Mouse (Mus musculus) embryonic facial prominence, embryonic 12.5 days (tissue): ENCODE results near the gene Atp5g1. TPM values are rescaled to one million over a fixed set of nuclear protein-coding genes. Genes with fewer than 3 reads are reported as not detected.
A peak's percentile ranks its signal among the peaks of the same experiment; 100 is the strongest.

Source experiments
- ATAC-seq: fragments of 200-750 bp; cut with Nextera tagmentation; 2 replicates; pipeline ENCODE4 v1.8.0; 2017; ENCODE audit not compliant: insufficient number of reproducible peaks, insufficient read depth, low FRiP score, low TSS enrichment
- H3K27ac ChIP-seq: fragments of 300-500 bp; sonication (generic); 2 replicates; pipeline ENCODE4 v1.5.1; 2016; ENCODE audit warnings: mild to moderate bottlenecking
- H3K27me3 ChIP-seq: fragments of 300-500 bp; sonication (generic); 2 replicates; pipeline ENCODE4 v1.6.1; 2016; ENCODE audit warnings: mild to moderate bottlenecking, moderate library complexity
- H3K36me3 ChIP-seq: fragments of 300-500 bp; sonication (generic); 2 replicates; pipeline ENCODE4 v1.6.1; 2016; ENCODE audit warnings: mild to moderate bottlenecking
- H3K4me1 ChIP-seq: fragments of 300-500 bp; sonication (generic); 2 replicates; pipeline ENCODE4 v1.6.1; 2016
- H3K4me2 ChIP-seq: fragments of 300-500 bp; sonication (generic); replicated peaks from 2 replicates; pipeline ENCODE4 v1.6.1; 2016; ENCODE audit warnings: mild to moderate bottlenecking, moderate library complexity
- H3K4me3 ChIP-seq: fragments of 300-500 bp; sonication (generic); 2 replicates; pipeline ENCODE4 v1.5.1; 2016; ENCODE audit warnings: mild to moderate bottlenecking
- H3K9ac ChIP-seq: fragments of 300-500 bp; sonication (generic); 2 replicates; pipeline ENCODE4 v1.6.1; 2016; ENCODE audit warnings: mild to moderate bottlenecking, moderate library complexity
- H3K9me3 ChIP-seq: fragments of 300-500 bp; sonication (generic); 2 replicates; pipeline ENCODE4 v1.6.1; 2016; ENCODE audit warnings: mild to moderate bottlenecking, moderate library complexity
- WGBS: fragments of 180-500 bp; shearing (Covaris S2); methylation state at CpG from one replicate; pipeline ENCODE4 v1.1.7; 2016; 5-methylcytosine and 5-hydroxymethylcytosine counted together
- polyA plus RNA-seq: library from polyadenylated mRNA; unstranded; fragments of >200 nt; fragmentation: Nextera tagmentation; extraction: Ambion mirVana; gene quantifications from 2 replicates; pipeline ENCODE4 v1.2.1, GENCODE M21; 2016

Gene Atp5g1
- polyA plus RNA-seq, 1 experiment from 2014 or later: 494 TPM

DNA sequence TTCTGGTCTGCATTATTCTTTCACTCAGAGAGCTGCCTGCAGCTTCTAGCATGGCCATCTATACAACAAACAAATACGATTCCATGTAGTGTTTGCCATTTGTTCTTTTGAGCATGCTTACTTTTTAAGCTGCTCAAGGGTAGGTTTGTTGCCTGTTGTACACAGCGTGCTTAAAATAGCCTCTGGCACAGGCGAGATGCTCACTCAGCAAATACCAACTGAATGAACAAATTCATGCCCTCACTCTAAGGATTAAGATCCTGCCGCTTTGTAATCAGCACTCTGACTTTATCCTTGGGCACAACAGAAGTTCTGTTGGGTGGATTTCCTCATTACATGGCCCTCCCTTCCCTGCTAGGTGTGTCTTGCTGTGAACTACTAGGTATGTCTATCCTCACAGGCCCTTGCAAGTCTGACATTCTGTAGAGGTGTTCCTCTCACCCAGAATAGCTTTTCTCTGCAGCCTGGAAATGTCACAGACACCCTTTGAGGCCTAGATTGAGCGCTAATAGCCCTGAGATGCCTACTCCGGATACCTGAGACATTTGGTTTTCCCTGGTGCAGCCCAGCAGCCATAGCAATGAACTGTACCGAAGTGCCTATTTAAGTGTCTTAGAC is 17.3 kb upstream of the Atp5g1 start:
- no peaks in the 10 kb centered on the region for H3K27me3 ChIP-seq
- no peaks in the 10 kb centered on the region for H3K36me3 ChIP-seq
- H3K4me2 ChIP-seq: no peak overlapping the region
- H3K4me3 ChIP-seq: no peak overlapping the region
- WGBS: 41% methylated on average over 7 of the region's 7 CpGs
- no peak for ATAC-seq
- no peak overlapping the region for H3K27ac ChIP-seq
- H3K9me3 ChIP-seq: no peaks in the 10 kb centered on the region
- no peaks in the 10 kb centered on the region for H3K4me1 ChIP-seq
- no peak overlapping the region for H3K9ac ChIP-seq

- Histone ChIP-seq H3K36me3 (no peaks in the 10 kb centered on the region), H3K27me3 (no peaks in the 10 kb centered on the region), H3K9ac (no peak overlapping the region), H3K4me3 (no peak overlapping the region), H3K27ac (no peak overlapping the region), H3K9me3 (no peaks in the 10 kb centered on the region), H3K4me1 (no peaks in the 10 kb centered on the region), H3K4me2 (no peak overlapping the region)
- no peak for ATAC-seq
- WGBS: 64% methylated on average over 2 of the region's 2 CpGs
Observed at GRCm38 (mm10) chr11:96091073-96091472, 15.6 kb upstream of the Atp5g1 start.

DNA sequence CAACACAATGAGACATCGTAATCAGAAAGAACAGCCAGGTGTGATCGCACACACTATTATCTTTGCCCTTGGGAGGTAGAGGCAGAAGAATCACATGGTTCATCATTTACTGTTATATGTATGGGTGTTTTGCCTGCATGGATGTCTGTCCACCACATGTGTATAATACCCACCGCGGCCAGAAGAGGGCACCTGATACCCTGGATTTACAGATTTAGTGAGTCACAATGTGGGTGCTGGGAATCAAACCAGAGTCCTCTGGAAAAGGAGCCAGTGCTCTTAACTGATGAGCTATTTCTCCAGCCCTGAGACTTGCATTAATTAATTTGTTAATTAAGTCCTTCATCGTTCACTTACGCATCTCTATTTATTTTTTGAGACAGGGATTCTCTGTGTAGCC is 12.5 kb upstream of the Atp5g1 start:
- no peaks in the 10 kb centered on the region for H3K4me1 ChIP-seq
- no peak overlapping the region for H3K27ac ChIP-seq
- no peaks in the 10 kb centered on the region for H3K9me3 ChIP-seq
- ATAC-seq: no peak
- H3K27me3 ChIP-seq: no peaks in the 10 kb centered on the region
- no peak overlapping the region for H3K9ac ChIP-seq
- no peak overlapping the region for H3K4me2 ChIP-seq
- H3K36me3 ChIP-seq: no peaks in the 10 kb centered on the region
- WGBS: 87% methylated on average over 6 of the region's 6 CpGs
- H3K4me3 ChIP-seq: no peak overlapping the region

DNA sequence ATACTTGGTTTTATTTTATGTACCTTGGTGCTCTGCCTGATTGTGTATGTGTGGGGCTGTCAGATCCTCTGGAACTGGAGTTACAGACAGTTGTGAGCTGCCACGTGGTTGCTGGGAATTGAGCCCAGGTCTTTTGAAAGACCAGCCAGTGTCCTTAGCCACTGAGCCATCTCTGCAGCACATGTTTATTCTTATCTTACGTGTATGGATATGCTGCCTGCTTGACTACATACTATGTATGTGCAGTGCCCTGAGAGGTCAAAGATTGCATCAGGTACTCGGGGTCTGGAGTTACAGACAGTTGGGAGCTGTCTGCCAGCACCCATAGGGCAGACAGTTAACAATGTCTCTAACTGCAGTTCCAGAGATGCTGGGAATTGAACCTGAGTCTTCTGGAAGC is 7.2 kb upstream of the Atp5g1 start:
- H3K4me3 ChIP-seq: no peak overlapping the region
- H3K27me3 ChIP-seq: no peaks in the 10 kb centered on the region
- H3K4me2 ChIP-seq: no peak overlapping the region
- 71% methylated on average over 3 of the region's 3 CpGs for WGBS
- H3K9ac ChIP-seq: no peak overlapping the region
- H3K36me3 ChIP-seq: no peaks in the 10 kb centered on the region
- H3K4me1 ChIP-seq: no peaks in the 10 kb centered on the region
- ATAC-seq: no peak
- no peaks in the 10 kb centered on the region for H3K9me3 ChIP-seq
- H3K27ac ChIP-seq: no peak overlapping the region

DNA sequence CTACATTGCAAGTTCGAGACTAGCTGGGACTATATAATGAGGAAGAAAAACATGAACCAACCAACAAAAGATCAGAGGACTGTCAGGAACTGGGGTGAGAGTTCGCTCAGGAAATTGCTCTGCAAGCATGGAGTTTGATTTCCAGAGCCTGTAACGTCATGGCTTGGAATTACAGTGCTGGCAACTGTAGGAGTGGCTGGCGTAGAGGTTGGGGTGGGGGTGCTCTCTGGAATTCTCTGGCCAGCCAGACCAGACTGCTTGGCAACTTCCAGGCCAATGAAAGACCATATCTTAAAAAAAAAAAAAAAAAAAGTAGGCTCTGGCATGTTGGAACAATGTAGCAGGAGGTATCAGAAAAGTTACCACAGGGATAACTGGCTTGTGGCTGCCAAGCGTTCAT is 5.3 kb upstream of the Atp5g1 start:
- Histone ChIP-seq H3K27ac (no peak overlapping the region), H3K9ac (no peak overlapping the region), H3K9me3 (no peaks in the 10 kb centered on the region), H3K4me2 (no peak overlapping the region), H3K4me1 (no peaks in the 10 kb centered on the region), H3K27me3 (no peaks in the 10 kb centered on the region), H3K4me3 (no peak overlapping the region), H3K36me3 (no peaks in the 10 kb centered on the region)
- 77% methylated on average over 5 of the region's 5 CpGs for WGBS
- ATAC-seq: no peak

DNA sequence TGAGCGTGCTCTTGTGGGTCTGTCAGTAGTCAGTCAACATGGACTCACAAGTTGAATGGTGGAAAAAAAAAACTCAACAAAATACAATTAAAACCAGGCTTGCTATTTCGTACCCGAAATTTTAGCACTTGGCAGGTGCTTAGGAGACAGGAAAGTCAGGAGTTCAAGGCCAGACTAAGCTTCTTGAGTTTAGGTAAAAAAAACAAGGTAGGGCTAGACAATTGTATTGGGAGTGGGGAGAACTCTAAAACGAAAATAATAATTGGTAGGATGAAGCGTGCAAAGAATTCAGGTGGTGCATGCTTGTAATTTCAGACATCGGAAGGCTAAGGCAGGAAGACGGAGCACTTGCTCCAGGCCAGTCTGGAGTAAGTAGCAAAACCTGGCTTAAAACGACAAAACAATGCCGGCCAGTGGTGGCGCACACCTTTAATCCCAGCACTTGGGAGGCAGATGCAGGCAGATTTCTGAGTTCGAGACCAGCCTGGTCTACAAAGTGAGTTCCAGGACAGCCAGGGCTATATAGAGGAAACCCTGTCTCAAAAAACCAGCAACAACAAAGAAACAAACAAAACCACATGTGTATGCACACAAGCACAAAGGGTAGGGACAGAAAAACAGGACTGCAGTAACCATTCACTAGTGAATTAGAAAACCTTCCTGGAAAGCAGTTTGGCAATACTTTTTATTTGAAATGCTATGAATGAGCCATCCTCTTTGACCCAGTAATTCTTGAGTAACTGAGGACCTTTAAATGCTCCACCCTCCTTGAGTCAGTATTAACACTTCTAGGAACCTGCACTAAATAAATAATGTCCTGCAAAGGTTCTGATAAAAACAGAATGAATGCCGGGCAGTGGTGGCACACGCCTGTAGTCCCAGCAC is 993 bp upstream of the Atp5g1 start:
- no peaks in the 10 kb centered on the region for H3K27me3 ChIP-seq
- H3K27ac ChIP-seq: 0 out of 2 replicates have a peak overlapping the region, but pooled peaks have one; percentile 50
- no peak for ATAC-seq
- H3K4me2 ChIP-seq: peak overlapping the region; percentile 47
- no peaks in the 10 kb centered on the region for H3K9me3 ChIP-seq
- H3K9ac ChIP-seq: no peak overlapping the region
- peaks cover 12% of the 10 kb centered on the region for H3K4me1 ChIP-seq
- WGBS: 64% methylated on average over 13 of the region's 13 CpGs
- peak overlapping the region; percentile 85 for H3K4me3 ChIP-seq
- peaks cover 12% of the 10 kb centered on the region for H3K36me3 ChIP-seq

DNA sequence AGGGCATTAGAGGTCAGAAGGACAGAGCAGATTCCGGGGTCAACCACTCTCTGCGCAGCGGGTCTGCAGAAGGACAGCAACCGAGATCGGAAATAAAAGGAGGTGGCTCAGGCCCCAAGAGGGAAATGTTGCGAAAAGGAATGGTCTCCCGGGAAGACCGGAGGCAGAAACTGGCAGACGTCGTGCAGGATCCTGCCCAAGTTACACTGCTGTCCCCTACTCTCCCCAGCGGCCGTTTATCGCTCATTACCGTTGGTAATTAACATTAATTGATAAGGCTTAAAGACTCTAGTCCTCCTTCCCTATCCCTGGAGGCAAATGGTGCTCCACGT is 327 bp downstream of the Atp5g1 start:
- Histone ChIP-seq H3K4me1 (peaks cover 12% of the 10 kb centered on the region), H3K27me3 (no peaks in the 10 kb centered on the region), H3K27ac (0 out of 2 replicates have a peak overlapping the region, but pooled peaks have one; percentile 37), H3K36me3 (peaks cover 25% of the 10 kb centered on the region), H3K9me3 (no peaks in the 10 kb centered on the region), H3K4me2 (peak overlapping the region; percentile 85), H3K4me3 (peak overlapping the region; percentile 85), H3K9ac (peak overlapping the region; percentile 81)
- ATAC-seq: no peak
- WGBS: under 1% methylated on average over 15 of the region's 15 CpGs

- H3K27ac ChIP-seq: peak overlapping the region; percentile 37; the same call in 1 of the 2 replicates
- 26% methylated on average over 17 of the region's 17 CpGs for WGBS
Observed at GRCm38 (mm10) chr11:96074351-96075176, 906 bp downstream of the Atp5g1 start.

GRCm38 (mm10) chr11:96073295-96073993 is 2.0 kb downstream of the Atp5g1 start:
- H3K27ac ChIP-seq: no peak overlapping the region
- H3K9ac ChIP-seq: no peak overlapping the region
- H3K27me3 ChIP-seq: no peaks in the 10 kb centered on the region
- peaks cover 29% of the 10 kb centered on the region for H3K36me3 ChIP-seq
- WGBS: 77% methylated on average over 5 of the region's 9 CpGs
- H3K4me1 ChIP-seq: peaks cover 12% of the 10 kb centered on the region
- no peak overlapping the region for H3K4me2 ChIP-seq
- H3K9me3 ChIP-seq: no peaks in the 10 kb centered on the region
- no peak overlapping the region for H3K4me3 ChIP-seq
- ATAC-seq: no peak

More at GRCm38 (mm10) chr11:96074351-96075176, 906 bp downstream of the Atp5g1 start:
- no peaks in the 10 kb centered on the region for H3K27me3 ChIP-seq
- no peaks in the 10 kb centered on the region for H3K9me3 ChIP-seq
- H3K4me3 ChIP-seq: peak overlapping the region; percentile 85
- H3K4me2 ChIP-seq: peak overlapping the region; percentile 85
- H3K9ac ChIP-seq: peak overlapping the region; percentile 81
- H3K4me1 ChIP-seq: peaks cover 12% of the 10 kb centered on the region
- H3K36me3 ChIP-seq: peaks cover 29% of the 10 kb centered on the region
- ATAC-seq: no peak

DNA sequence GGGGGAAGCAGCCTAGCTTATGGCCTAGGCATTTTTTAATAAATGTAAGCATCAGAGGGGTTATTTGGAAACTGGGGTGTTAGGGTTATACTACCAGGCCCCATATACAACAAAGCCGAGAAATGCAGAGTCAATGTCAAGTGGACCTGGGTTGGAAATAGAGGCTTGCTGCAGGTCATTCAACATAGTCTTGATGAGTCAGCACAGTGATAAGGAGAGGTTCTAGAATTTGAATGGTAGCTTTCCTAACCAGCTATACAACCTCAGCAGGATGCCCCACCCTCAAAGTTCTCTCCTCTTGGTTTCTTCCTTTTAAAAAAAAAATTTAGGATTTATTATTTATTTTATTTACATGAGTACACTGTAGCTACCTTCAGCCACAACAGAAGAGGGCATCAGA is 4.5 kb downstream of the Atp5g1 start:
- Histone ChIP-seq H3K27ac (no peak overlapping the region), H3K4me2 (no peak overlapping the region), H3K36me3 (peaks cover 29% of the 10 kb centered on the region), H3K9me3 (no peaks in the 10 kb centered on the region), H3K4me1 (peaks cover 12% of the 10 kb centered on the region), H3K4me3 (no peak overlapping the region), H3K9ac (no peak overlapping the region), H3K27me3 (no peaks in the 10 kb centered on the region)
- 97% methylated on average over 1 of the region's 1 CpGs for WGBS
- no peak for ATAC-seq

- Histone ChIP-seq H3K4me1 (peaks cover 17% of the 10 kb centered on the region), H3K36me3 (peaks cover 29% of the 10 kb centered on the region), H3K4me2 (no peak overlapping the region), H3K27ac (no peak overlapping the region), H3K27me3 (no peaks in the 10 kb centered on the region), H3K4me3 (no peak overlapping the region), H3K9ac (no peak overlapping the region), H3K9me3 (no peaks in the 10 kb centered on the region)
- 86% methylated on average over 7 of the region's 7 CpGs for WGBS
- no peak for ATAC-seq
Observed at GRCm38 (mm10) chr11:96070353-96070752, 5.1 kb downstream of the Atp5g1 start.
